Mouse (Mus musculus) heart, embryonic 16.5 days (tissue): ENCODE measurements around the gene Mgll. TPM values are rescaled to one million over a fixed set of nuclear protein-coding genes. Genes with fewer than 3 reads are reported as not detected.

ENCODE experiments used
- ATAC-seq: fragments of 200-750 bp; cut with Nextera tagmentation; replicated peaks from 2 replicates; pipeline ENCODE4 v1.8.0; 2017; ENCODE audit warnings: moderate number of reproducible peaks; ENCODE audit not compliant: insufficient read depth, low FRiP score; ENCODE audit errors: extremely low read depth
- H3K27ac ChIP-seq: fragments of 300-500 bp; sonication (generic); 2 replicates; pipeline ENCODE4 v1.5.1; 2014; ENCODE audit warnings: mild to moderate bottlenecking, low read length, control low read depth, moderate library complexity
- H3K27me3 ChIP-seq: fragments of 300-500 bp; sonication (generic); 2 replicates; pipeline ENCODE4 v1.6.1; 2014; ENCODE audit warnings: low read length, mixed read lengths; ENCODE audit not compliant: control insufficient read depth, insufficient read depth
- H3K36me3 ChIP-seq: fragments of 300-500 bp; sonication (generic); 2 replicates; pipeline ENCODE4 v1.6.1; 2014; ENCODE audit not compliant: control insufficient read depth, insufficient read depth
- H3K4me1 ChIP-seq: fragments of 300-500 bp; sonication (generic); 2 replicates; pipeline ENCODE4 v1.6.1; 2014; ENCODE audit warnings: low read length, mixed read lengths; ENCODE audit not compliant: control insufficient read depth, insufficient read depth
- H3K4me2 ChIP-seq: fragments of 300-500 bp; sonication (generic); 2 replicates; pipeline ENCODE4 v1.6.1; 2014; ENCODE audit warnings: low read depth, mild to moderate bottlenecking, control low read depth, low read length
- H3K4me3 ChIP-seq: fragments of 300-500 bp; sonication (generic); 2 replicates; pipeline ENCODE4 v1.5.1; 2014; ENCODE audit warnings: mild to moderate bottlenecking, control low read depth, low read length
- H3K9ac ChIP-seq: fragments of 300-500 bp; sonication (generic); 2 replicates; pipeline ENCODE4 v1.6.1; 2014; ENCODE audit warnings: low read length, control low read depth
- H3K9me3 ChIP-seq: fragments of 300-500 bp; sonication (generic); replicated peaks from 2 replicates; pipeline ENCODE4 v1.6.1; 2016; ENCODE audit warnings: low read length; ENCODE audit not compliant: control insufficient read depth
- WGBS: fragments of 180-500 bp; shearing (Covaris S2); extraction: QIAGEN DNeasy Blood & Tissue Kit; methylation state at CpG from one replicate; pipeline ENCODE4 v1.1.7; 2014; 5-methylcytosine and 5-hydroxymethylcytosine counted together
- polyA plus RNA-seq: library from polyadenylated mRNA; unstranded; fragments of >200 nt; fragmentation: Nextera tagmentation; extraction: Ambion mirVana; gene quantifications from 2 replicates; pipeline ENCODE4 v1.2.1, GENCODE M21; 2015

The Mgll gene
- polyA plus RNA-seq, 1 experiment from 2014 or later, result 54.0 TPM

DNA sequence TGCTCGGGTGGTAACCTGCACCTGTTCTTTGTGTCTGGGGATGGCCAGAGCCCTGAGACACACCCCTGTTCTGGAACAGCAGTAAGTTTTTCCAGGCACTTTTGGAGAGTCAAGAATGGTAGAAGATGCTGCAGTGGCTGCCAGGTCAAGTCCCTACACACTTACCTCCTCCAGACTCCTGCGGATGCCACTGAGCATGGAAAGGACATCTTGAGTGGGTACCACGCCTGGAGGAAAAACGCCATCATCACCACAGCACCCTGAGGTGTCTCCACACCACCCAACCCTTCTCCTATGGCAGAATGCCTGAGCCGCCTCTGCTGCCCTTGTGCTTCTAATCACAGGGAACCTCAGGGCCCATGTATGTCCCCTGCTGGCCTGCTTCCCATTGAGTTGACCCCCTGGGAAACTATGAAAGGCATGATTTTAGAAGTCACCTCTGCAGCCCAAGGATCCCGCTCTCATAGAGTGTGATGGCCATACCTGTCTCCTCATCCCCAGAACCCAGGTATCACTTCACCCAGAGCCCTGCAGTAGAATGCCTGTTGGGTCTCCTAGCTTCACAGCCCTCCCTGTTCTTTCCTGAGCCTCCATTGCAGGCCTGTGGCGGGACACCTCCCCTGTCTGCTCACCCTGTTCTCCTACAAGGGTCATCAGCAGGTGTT is 120.8 kb downstream of the Mgll start:
- no peaks in the 10 kb centered on the region for H3K27me3 ChIP-seq
- H3K9ac ChIP-seq, result no peak overlapping the region
- H3K27ac ChIP-seq, result no peak overlapping the region
- H3K4me1 ChIP-seq, result peaks cover 14% of the 10 kb centered on the region
- no peak overlapping the region for H3K4me2 ChIP-seq
- no peak for ATAC-seq
- 86% methylated on average over 7 of the region's 7 CpGs for WGBS
- H3K4me3 ChIP-seq, result no peak overlapping the region
- no peaks in the 10 kb centered on the region for H3K36me3 ChIP-seq
- H3K9me3 ChIP-seq, result no peaks in the 10 kb centered on the region

DNA sequence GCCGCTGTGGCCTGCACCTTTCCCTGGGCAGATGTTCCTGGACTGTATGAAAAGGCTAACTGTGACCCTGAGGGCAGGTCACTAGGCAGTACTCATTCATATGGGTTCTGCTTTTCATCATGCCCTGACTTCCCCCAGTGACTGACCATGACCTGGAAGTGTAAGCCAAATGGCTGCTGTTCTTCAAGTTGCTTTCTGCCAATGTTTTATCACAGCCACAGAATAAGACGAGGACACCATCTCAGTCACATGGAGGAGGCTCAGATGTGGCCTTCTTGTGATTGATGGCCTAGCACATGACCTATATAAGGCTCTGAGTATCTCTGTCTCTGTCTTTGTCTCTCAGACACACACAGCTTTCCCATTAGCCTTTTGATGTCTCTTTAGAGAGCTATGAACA is 123.4 kb downstream of the Mgll start:
- no peaks in the 10 kb centered on the region for H3K36me3 ChIP-seq
- no peak overlapping the region for H3K4me2 ChIP-seq
- no peak overlapping the region for H3K27ac ChIP-seq
- peaks cover 6% of the 10 kb centered on the region for H3K4me1 ChIP-seq
- WGBS, result 55% methylated on average over 2 of the region's 2 CpGs
- no peak overlapping the region for H3K9ac ChIP-seq
- H3K27me3 ChIP-seq, result no peaks in the 10 kb centered on the region
- ATAC-seq, result no peak
- 0 out of 2 replicates have a peak, but pooled peaks cover 2% of the 10 kb centered on the region for H3K9me3 ChIP-seq
- H3K4me3 ChIP-seq, result no peak overlapping the region

DNA sequence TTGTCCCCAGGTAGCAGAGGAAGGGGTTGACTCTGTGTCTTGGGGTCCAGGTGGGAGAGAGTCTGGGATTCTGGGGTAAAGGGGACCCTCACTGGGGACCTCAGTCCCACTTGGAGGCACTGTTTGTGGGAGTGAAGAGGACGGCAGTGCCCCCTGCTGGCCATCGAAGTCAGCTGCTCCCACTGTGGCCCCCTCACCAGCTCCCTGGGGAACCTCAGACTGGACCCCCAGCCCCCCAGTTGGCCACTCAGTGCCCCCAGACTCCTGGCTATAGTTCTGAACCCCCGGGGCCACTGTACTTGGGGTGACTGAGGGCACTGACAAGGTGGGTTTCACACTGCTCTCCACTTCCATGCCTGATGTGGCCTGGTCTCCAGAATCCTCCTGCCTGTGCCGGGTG is 125.1 kb downstream of the Mgll start:
- H3K4me2 ChIP-seq, result no peak overlapping the region
- ATAC-seq, result 0 out of 2 replicates have a peak, but pooled peaks have one; percentile 24
- 0 out of 2 replicates have a peak, but pooled peaks cover 2% of the 10 kb centered on the region for H3K9me3 ChIP-seq
- H3K27ac ChIP-seq, result no peak overlapping the region
- H3K4me1 ChIP-seq, result no peaks in the 10 kb centered on the region
- no peaks in the 10 kb centered on the region for H3K27me3 ChIP-seq
- H3K36me3 ChIP-seq, result no peaks in the 10 kb centered on the region
- 43% methylated on average over 4 of the region's 4 CpGs for WGBS
- H3K4me3 ChIP-seq, result no peak overlapping the region
- no peak overlapping the region for H3K9ac ChIP-seq

DNA sequence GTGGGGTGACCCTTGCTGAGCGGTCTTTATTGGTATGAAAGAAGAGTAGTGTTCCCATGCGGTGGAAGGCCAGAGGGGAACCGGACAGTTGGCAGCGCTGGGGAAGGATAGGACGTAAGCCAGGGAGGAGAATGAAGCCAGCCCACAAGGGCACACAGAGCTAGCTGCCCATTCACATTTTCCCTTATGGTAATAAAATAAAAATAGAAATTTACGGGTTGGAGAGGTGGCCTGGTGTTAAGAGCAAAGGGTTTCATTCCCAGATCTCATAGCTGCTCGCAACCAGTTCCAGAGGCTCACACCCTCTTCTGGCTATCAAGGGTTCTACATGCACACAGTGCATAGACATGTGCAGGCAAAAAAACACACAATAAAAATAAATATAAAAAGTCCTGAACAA is 125.8 kb downstream of the Mgll start:
- no peak for ATAC-seq
- 79% methylated on average over 7 of the region's 7 CpGs for WGBS
- Histone ChIP-seq H3K4me1 (no peaks in the 10 kb centered on the region), H3K27ac (no peak overlapping the region), H3K27me3 (no peaks in the 10 kb centered on the region), H3K36me3 (no peaks in the 10 kb centered on the region), H3K9ac (no peak overlapping the region), H3K9me3 (0 out of 2 replicates have a peak, but pooled peaks cover 2% of the 10 kb centered on the region), H3K4me2 (no peak overlapping the region), H3K4me3 (no peak overlapping the region)

DNA sequence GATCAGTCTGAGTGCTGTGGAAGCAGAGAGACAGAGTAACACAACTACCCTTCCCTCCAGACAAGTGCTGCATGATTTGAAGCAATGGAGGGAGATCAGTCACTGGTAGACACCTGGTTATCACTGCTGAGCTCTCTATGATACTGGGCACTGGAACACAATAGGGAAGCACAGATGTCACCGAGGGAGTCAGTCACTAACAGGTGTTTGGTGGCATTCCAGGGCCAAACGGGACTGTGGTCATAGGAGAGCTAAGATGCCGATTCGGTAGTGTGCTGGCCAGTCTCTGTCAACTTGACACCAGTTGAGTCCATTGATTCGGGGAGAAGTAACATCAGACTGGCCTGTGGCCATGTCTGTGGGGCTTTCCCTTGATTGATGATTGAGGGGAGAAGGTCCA is 130.3 kb downstream of the Mgll start:
- H3K9ac ChIP-seq, result no peak overlapping the region
- H3K9me3 ChIP-seq, result 0 out of 2 replicates have a peak, but pooled peaks cover 2% of the 10 kb centered on the region
- 66% methylated on average over 5 of the region's 5 CpGs for WGBS
- H3K4me2 ChIP-seq, result no peak overlapping the region
- no peak overlapping the region for H3K4me3 ChIP-seq
- no peaks in the 10 kb centered on the region for H3K36me3 ChIP-seq
- H3K4me1 ChIP-seq, result peaks cover 12% of the 10 kb centered on the region
- no peak overlapping the region for H3K27ac ChIP-seq
- no peaks in the 10 kb centered on the region for H3K27me3 ChIP-seq
- ATAC-seq, result no peak

DNA sequence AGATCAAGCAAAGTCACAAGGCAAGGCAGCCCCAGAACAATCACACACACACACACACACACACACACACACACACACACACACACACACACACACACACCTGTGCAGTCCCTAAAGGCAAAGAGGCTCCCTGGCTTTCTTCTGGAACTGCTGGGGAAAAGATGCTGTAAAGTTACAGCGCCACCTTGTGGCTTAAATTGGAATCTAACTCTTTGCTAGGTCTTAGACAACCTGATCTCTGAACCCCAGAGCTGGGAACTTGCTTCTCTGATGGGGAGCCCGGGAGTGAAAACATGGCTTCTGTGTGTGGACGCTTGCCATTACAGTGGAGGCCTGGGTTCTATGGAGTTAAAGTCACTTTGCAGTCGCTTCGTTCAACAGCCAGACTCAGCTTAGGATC is 131.4 kb downstream of the Mgll start:
- Histone ChIP-seq H3K27ac (no peak overlapping the region), H3K4me3 (no peak overlapping the region), H3K4me2 (no peak overlapping the region), H3K9ac (no peak overlapping the region), H3K9me3 (0 out of 2 replicates have a peak, but pooled peaks cover 2% of the 10 kb centered on the region), H3K27me3 (no peaks in the 10 kb centered on the region), H3K36me3 (no peaks in the 10 kb centered on the region), H3K4me1 (peaks cover 12% of the 10 kb centered on the region)
- WGBS, result 17% methylated on average over 5 of the region's 5 CpGs
- ATAC-seq, result no peak

DNA sequence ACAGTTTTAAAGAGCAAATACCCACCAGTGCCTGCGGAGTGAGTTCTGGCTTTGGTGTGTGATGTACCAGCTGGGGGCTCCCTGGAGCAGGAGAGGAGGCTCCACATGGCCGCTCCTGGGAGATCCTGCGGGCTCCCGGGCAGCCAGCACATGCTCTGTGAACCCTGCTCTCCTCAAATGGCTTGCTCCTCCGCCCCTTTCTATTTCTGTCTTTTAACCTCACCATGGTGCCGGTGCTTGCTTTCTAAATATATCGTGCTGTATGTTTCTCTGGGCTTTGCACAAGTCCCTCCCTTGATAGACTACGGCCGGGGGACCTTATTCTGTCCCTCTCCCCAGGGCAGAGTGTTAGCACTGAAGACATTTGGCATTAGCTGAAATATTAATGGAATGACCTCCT is 133.0 kb downstream of the Mgll start:
- peak overlapping the region; percentile 43 for H3K4me2 ChIP-seq
- H3K27ac ChIP-seq, result peak overlapping the region; percentile 96
- no peaks in the 10 kb centered on the region for H3K27me3 ChIP-seq
- H3K36me3 ChIP-seq, result peaks cover 5% of the 10 kb centered on the region; the same call in 1 of the 2 replicates
- ATAC-seq, result peak; percentile 90
- peak overlapping the region; percentile 60 for H3K9ac ChIP-seq
- peaks cover 12% of the 10 kb centered on the region for H3K4me1 ChIP-seq
- H3K4me3 ChIP-seq, result no peak overlapping the region
- no peaks in the 10 kb centered on the region for H3K9me3 ChIP-seq
- 17% methylated on average over 9 of the region's 9 CpGs for WGBS

DNA sequence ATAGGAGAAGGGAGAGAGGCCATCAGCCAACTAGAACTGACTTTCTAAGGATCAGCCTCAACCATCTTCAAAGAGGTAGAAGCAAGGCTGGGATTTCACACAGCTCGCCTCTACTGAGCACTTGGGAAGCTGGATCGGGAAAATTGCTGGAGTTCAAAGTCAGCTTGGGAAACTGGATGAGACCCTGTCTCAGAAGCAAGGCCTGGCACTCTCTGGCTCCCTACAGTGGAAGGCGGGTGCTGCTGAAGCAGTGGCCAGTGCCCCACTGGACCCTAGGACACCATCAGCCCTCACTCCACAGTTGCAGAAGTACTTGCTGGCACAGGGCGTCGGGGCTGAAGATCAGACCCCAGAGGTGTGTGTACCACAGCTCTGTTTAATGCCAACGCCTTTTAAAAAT is 133.6 kb downstream of the Mgll start:
- no peak for ATAC-seq
- Histone ChIP-seq H3K4me2 (peak overlapping the region; percentile 43), H3K27me3 (no peaks in the 10 kb centered on the region), H3K27ac (peak overlapping the region; percentile 96), H3K4me3 (no peak overlapping the region), H3K9ac (peak overlapping the region; percentile 60), H3K9me3 (no peaks in the 10 kb centered on the region), H3K36me3 (peaks cover 5% of the 10 kb centered on the region; the same call in 1 of the 2 replicates), H3K4me1 (peaks cover 12% of the 10 kb centered on the region)
- 63% methylated on average over 6 of the region's 6 CpGs for WGBS

DNA sequence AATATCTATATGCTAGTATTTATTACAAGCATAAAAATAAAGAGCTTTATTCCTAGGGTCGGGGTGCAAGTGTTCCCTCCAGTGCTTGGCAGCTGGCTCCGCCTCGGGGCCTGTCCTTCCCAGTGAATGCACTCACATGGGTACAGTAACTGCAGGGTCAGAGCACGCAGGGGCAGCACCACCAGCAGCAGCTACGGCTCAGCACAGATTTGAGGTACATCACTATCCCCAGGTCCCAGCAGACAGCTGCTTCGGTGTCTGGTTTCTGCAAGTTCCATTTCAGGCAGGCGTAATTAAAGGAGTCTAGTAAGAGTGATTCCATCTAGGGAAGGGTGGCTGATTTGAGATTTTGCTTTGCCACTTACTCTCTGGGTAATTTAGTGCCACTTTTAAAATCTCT is 134.1 kb downstream of the Mgll start:
- Histone ChIP-seq H3K9me3 (no peaks in the 10 kb centered on the region), H3K9ac (peak overlapping the region; percentile 26), H3K4me1 (peaks cover 12% of the 10 kb centered on the region), H3K27ac (peak overlapping the region; percentile 96), H3K36me3 (peaks cover 5% of the 10 kb centered on the region; the same call in 1 of the 2 replicates), H3K4me2 (no peak overlapping the region), H3K4me3 (no peak overlapping the region), H3K27me3 (no peaks in the 10 kb centered on the region)
- WGBS, result 46% methylated on average over 7 of the region's 7 CpGs
- ATAC-seq, result 0 out of 2 replicates have a peak, but pooled peaks have one; percentile 16
